Mouse (Mus musculus): ENCODE data around the gene Slc6a4.

The Slc6a4 gene

GRCm38 (mm10) chr11:77010762-77011475, 12.5 kb downstream of the Slc6a4 start:
- intact Hi-C loops (cut with DNase I): no loop called here

- intact Hi-C loops (cut with DNase I): no loop called here
Observed at GRCm38 (mm10) chr11:77018046-77018445, 19.6 kb downstream of the Slc6a4 start.

- intact Hi-C loops (cut with DNase I): no loop called here
Observed at GRCm38 (mm10) chr11:77019539-77019938, 21.1 kb downstream of the Slc6a4 start.

GRCm38 (mm10) chr11:77021749-77022396, 23.5 kb downstream of the Slc6a4 start:
- intact Hi-C loops (cut with DNase I): no loop called here

- intact Hi-C loops (cut with DNase I): no loop called here
Observed at GRCm38 (mm10) chr11:77026559-77026958, 28.2 kb downstream of the Slc6a4 start.

- intact Hi-C loops (cut with DNase I): no loop called here
Observed at GRCm38 (mm10) chr11:77028157-77028556, 29.8 kb downstream of the Slc6a4 start.

- intact Hi-C loops (cut with DNase I): no loop called here
Observed at GRCm38 (mm10) chr11:77031151-77031934, 32.9 kb downstream of the Slc6a4 start.

GRCm38 (mm10) chr11:77041891-77042290, 43.5 kb downstream of the Slc6a4 start:
- intact Hi-C loops (cut with DNase I): no loop called here

- intact Hi-C loops (cut with DNase I): no loop called here
Observed at GRCm38 (mm10) chr11:77042816-77043215, 44.4 kb downstream of the Slc6a4 start.

GRCm38 (mm10) chr11:77061951-77062350, 63.5 kb downstream of the Slc6a4 start:
- intact Hi-C loops (cut with DNase I): no loop called here

GRCm38 (mm10) chr11:77063406-77063805, 65.0 kb downstream of the Slc6a4 start:
- intact Hi-C loops (cut with DNase I): no loop called here

GRCm38 (mm10) chr11:77068825-77069224, 70.4 kb downstream of the Slc6a4 start:
- intact Hi-C loops (cut with DNase I): no loop called here

- intact Hi-C loops (cut with DNase I): no loop called here
Observed at GRCm38 (mm10) chr11:77070721-77071120, 72.3 kb downstream of the Slc6a4 start.

- intact Hi-C loops (cut with DNase I): loop anchor here (5.0 kb wide), 1 partner anchor 80 kb away; the partner anchor contains the start of gene Slc6a4
Observed at GRCm38 (mm10) chr11:77077331-77077730, 78.9 kb downstream of the Slc6a4 start.

GRCm38 (mm10) chr11:77077792-77078191, 79.4 kb downstream of the Slc6a4 start:
- intact Hi-C loops (cut with DNase I): loop anchor here (5.0 kb wide), 1 partner anchor 80 kb away; the partner anchor contains the start of gene Slc6a4

GRCm38 (mm10) chr11:77078273-77079134, 80.1 kb downstream of the Slc6a4 start, which contains the start of gene Nsrp1:
Gene Nsrp1, minus strand, starts transcription at chr11:77078435.
- intact Hi-C loops (cut with DNase I): loop anchor here (5.0 kb wide), 1 partner anchor 81 kb away; the partner anchor contains the start of gene Slc6a4

GRCm38 (mm10) chr11:77079361-77079760, 81.0 kb downstream of the Slc6a4 start:
- intact Hi-C loops (cut with DNase I): loop anchor here (5.0 kb wide), 1 partner anchor 82 kb away; the partner anchor contains the start of gene Slc6a4

Measured in adrenal gland (tissue).